Mouse (Mus musculus) myocyte (in vitro differentiated cells): ENCODE measurements around the gene Pomgnt2. TPM values are rescaled to one million over a fixed set of nuclear protein-coding genes. Genes with fewer than 3 reads are reported as not detected.

ENCODE experiments used
- H3K27me3 ChIP-seq: one replicate; pipeline ENCODE4 v1.6.1; 2011; ENCODE audit not compliant: control insufficient read depth, insufficient read depth, insufficient read length
- H3K36me3 ChIP-seq: one replicate; pipeline ENCODE4 v1.6.1; 2011; ENCODE audit not compliant: control insufficient read depth, insufficient read depth
- H3K4me2 ChIP-seq: one replicate; pipeline ENCODE4 v1.6.1; 2011; ENCODE audit warnings: low read depth, control low read depth
- H3K4me3 ChIP-seq: one replicate; pipeline ENCODE4 v1.5.1; 2011; ENCODE audit warnings: mild to moderate bottlenecking, control low read depth, moderate library complexity
- H3K79me2 ChIP-seq: one replicate; pipeline ENCODE4 v1.6.1; 2011; ENCODE audit not compliant: control insufficient read depth, insufficient read depth
- H3ac ChIP-seq: one replicate; pipeline ENCODE4 v1.6.1; 2011; ENCODE audit not compliant: control insufficient read depth, insufficient read length
- CEBPB ChIP-seq: IDR thresholded peaks from 2 replicates; pipeline ENCODE4 v1.6.1; 2011; ENCODE audit warnings: mild to moderate bottlenecking, moderate library complexity; ENCODE audit not compliant: poor library complexity, insufficient read depth, severe bottlenecking
- E2F4 ChIP-seq: IDR thresholded peaks from one replicate; pipeline ENCODE4 v1.6.1; 2011; ENCODE audit warnings: mild to moderate bottlenecking, control low read depth, moderate library complexity; ENCODE audit not compliant: insufficient read depth
- MAX ChIP-seq: IDR thresholded peaks from one replicate; pipeline ENCODE4 v1.6.1; 2011; ENCODE audit warnings: low read depth, mild to moderate bottlenecking, control low read depth
- MYOD1 ChIP-seq, 3 experiments: IDR thresholded peaks; one replicate each; pipeline ENCODE4 v1.6.1; 2011; ENCODE audit warnings: control low read depth in 2 of 3, low read depth in 2 of 3, mild to moderate bottlenecking in 2 of 3, moderate library complexity in 1 of 3; ENCODE audit not compliant: insufficient read length in 2 of 3, control insufficient read depth in 1 of 3
- MYOG ChIP-seq, 3 experiments: IDR thresholded peaks; one replicate each; pipeline ENCODE4 v1.6.1; 2011; ENCODE audit warnings: control low read depth in 2 of 3, low read depth in 2 of 3, mild to moderate bottlenecking in 2 of 3; ENCODE audit not compliant: insufficient read length in 2 of 3, control insufficient read depth in 1 of 3, insufficient read depth in 1 of 3
- POLR2A ChIP-seq: IDR thresholded peaks from one replicate; pipeline ENCODE4 v1.6.1; 2011; ENCODE audit warnings: low read depth, mild to moderate bottlenecking, control low read depth, moderate library complexity; ENCODE audit not compliant: insufficient read length
- POLR2AphosphoS2 ChIP-seq: IDR thresholded peaks from one replicate; pipeline ENCODE4 v1.6.1; 2011; ENCODE audit warnings: low read depth, control low read depth; ENCODE audit not compliant: insufficient read length
- REST ChIP-seq: IDR thresholded peaks from one replicate; pipeline ENCODE4 v1.6.1; 2011; ENCODE audit warnings: mild to moderate bottlenecking, control low read depth, moderate library complexity; ENCODE audit not compliant: insufficient read depth, insufficient read length
- SRF ChIP-seq: IDR thresholded peaks from one replicate; pipeline ENCODE4 v1.6.1; 2011; ENCODE audit warnings: low read depth; ENCODE audit not compliant: control insufficient read depth, insufficient read length
- TCF12 ChIP-seq: IDR thresholded peaks from one replicate; pipeline ENCODE4 v1.6.1; 2011; ENCODE audit warnings: mild to moderate bottlenecking, control low read depth; ENCODE audit not compliant: poor library complexity, insufficient read depth, severe bottlenecking
- TCF3 ChIP-seq: IDR thresholded peaks from one replicate; pipeline ENCODE4 v1.6.1; 2011; ENCODE audit warnings: low read depth, control low read depth; ENCODE audit not compliant: insufficient read length
- USF1 ChIP-seq: IDR thresholded peaks from one replicate; pipeline ENCODE4 v1.6.1; 2011; ENCODE audit warnings: low read depth, mild to moderate bottlenecking, control low read depth, moderate library complexity
- polyA plus RNA-seq: library from polyadenylated mRNA; unstranded; fragments of >200 nt; fragmentation: generic; extraction: Trizol; gene quantifications from one replicate; pipeline ENCODE4 v1.2.1, GENCODE M21; 2012; ENCODE audit warnings: missing spikeins

Gene Pomgnt2
- polyA plus RNA-seq, 1 experiment, result 2.2 TPM

- Histone ChIP-seq H3K4me3 (no peak overlapping the region), H3K36me3 (no peaks in the 10 kb centered on the region), H3K79me2 (no peaks in the 10 kb centered on the region), H3K27me3 (peaks cover 16% of the 10 kb centered on the region), H3K4me2 (no peak overlapping the region), H3ac (no peak overlapping the region)
- TF ChIP-seq MAX (no peak), E2F4 (no peak), USF1 (no peak)
These were observed 15.3 kb downstream of the Pomgnt2 start for GRCm38 (mm10) chr9:121981466-121982105.

GRCm38 (mm10) chr9:121981046-121981445 is 15.9 kb downstream of the Pomgnt2 start:
- Histone ChIP-seq H3K4me2 (no peak overlapping the region), H3ac (no peak overlapping the region), H3K36me3 (no peaks in the 10 kb centered on the region), H3K79me2 (no peaks in the 10 kb centered on the region), H3K27me3 (peaks cover 22% of the 10 kb centered on the region), H3K4me3 (no peak overlapping the region)
- TF ChIP-seq REST, result no peak
- no peak for TF ChIP-seq MYOD1 (IDR thresholded peaks at IDR 0.05; ENCODE audit: control insufficient read depth in 1 of 3, insufficient read length in 2 of 3, low read depth in 2 of 3)
- TF ChIP-seq MAX, result no peak
- TF ChIP-seq E2F4, result no peak
- no peak for TF ChIP-seq CEBPB
- no peak for TF ChIP-seq TCF12
- TF ChIP-seq TCF3, result no peak
- no peak for TF ChIP-seq MYOG (IDR thresholded peaks at IDR 0.05; ENCODE audit: control insufficient read depth in 1 of 3, insufficient read depth in 1 of 3, insufficient read length in 2 of 3, low read depth in 2 of 3)
- no peak for TF ChIP-seq POLR2AphosphoS2
- no peak for TF ChIP-seq POLR2A
- no peak for TF ChIP-seq USF1
- TF ChIP-seq SRF, result no peak

GRCm38 (mm10) chr9:121975321-121975720 is 21.6 kb downstream of the Pomgnt2 start:
- no peaks in the 10 kb centered on the region for H3K36me3 ChIP-seq
- TF ChIP-seq POLR2AphosphoS2 (no peak), MAX (no peak), MYOG (IDR thresholded peaks at IDR 0.05; ENCODE audit: control insufficient read depth in 1 of 3, insufficient read depth in 1 of 3, insufficient read length in 2 of 3, low read depth in 2 of 3) (no peak), SRF (no peak), USF1 (no peak), CEBPB (no peak), REST (no peak), MYOD1 (IDR thresholded peaks at IDR 0.05; ENCODE audit: control insufficient read depth in 1 of 3, insufficient read length in 2 of 3, low read depth in 2 of 3) (no peak), TCF12 (no peak), E2F4 (no peak), POLR2A (no peak), TCF3 (no peak)
- H3K27me3 ChIP-seq, result peaks cover 39% of the 10 kb centered on the region
- H3K4me2 ChIP-seq, result no peak overlapping the region
- no peak overlapping the region for H3K4me3 ChIP-seq
- no peak overlapping the region for H3ac ChIP-seq
- H3K79me2 ChIP-seq, result no peaks in the 10 kb centered on the region

GRCm38 (mm10) chr9:121974141-121974986 is 22.5 kb downstream of the Pomgnt2 start:
- Histone ChIP-seq H3K36me3 (no peaks in the 10 kb centered on the region), H3K4me3 (no peak overlapping the region), H3K27me3 (peaks cover 43% of the 10 kb centered on the region), H3K79me2 (no peaks in the 10 kb centered on the region), H3ac (no peak overlapping the region), H3K4me2 (no peak overlapping the region)
- TF ChIP-seq MYOG (IDR thresholded peaks at IDR 0.05; ENCODE audit: control insufficient read depth in 1 of 3, insufficient read depth in 1 of 3, insufficient read length in 2 of 3, low read depth in 2 of 3) (no peak), REST (no peak)

- Histone ChIP-seq H3K79me2 (no peaks in the 10 kb centered on the region), H3K4me2 (no peak overlapping the region), H3K36me3 (no peaks in the 10 kb centered on the region), H3K4me3 (no peak overlapping the region), H3K27me3 (peaks cover 42% of the 10 kb centered on the region), H3ac (no peak overlapping the region)
- no peak for TF ChIP-seq TCF3
- no peak for TF ChIP-seq REST
- no peak for TF ChIP-seq POLR2AphosphoS2
- TF ChIP-seq CEBPB, result no peak
- no peak for TF ChIP-seq POLR2A
- no peak for TF ChIP-seq MYOG (IDR thresholded peaks at IDR 0.05; ENCODE audit: control insufficient read depth in 1 of 3, insufficient read depth in 1 of 3, insufficient read length in 2 of 3, low read depth in 2 of 3)
- no peak for TF ChIP-seq SRF
- no peak for TF ChIP-seq E2F4
- no peak for TF ChIP-seq USF1
- TF ChIP-seq MYOD1 (IDR thresholded peaks at IDR 0.05; ENCODE audit: control insufficient read depth in 1 of 3, insufficient read length in 2 of 3, low read depth in 2 of 3), result no peak
- TF ChIP-seq MAX, result no peak
- TF ChIP-seq TCF12, result no peak
These were observed 23.7 kb downstream of the Pomgnt2 start for GRCm38 (mm10) chr9:121973207-121973606.
